Mouse (Mus musculus): Measurements from ENCODE around the gene Plxna4. TPM values are rescaled to one million over a fixed set of nuclear protein-coding genes. Genes with fewer than 3 reads are reported as not detected.
"Not testable (repeated sequence)": the region's sequence is repeated elsewhere in the genome, so short reads cannot be mapped to it uniquely, and the experiment has no call there.

The Plxna4 gene
- total RNA-seq, 1 experiment from 2014 or later: not detected

DNA sequence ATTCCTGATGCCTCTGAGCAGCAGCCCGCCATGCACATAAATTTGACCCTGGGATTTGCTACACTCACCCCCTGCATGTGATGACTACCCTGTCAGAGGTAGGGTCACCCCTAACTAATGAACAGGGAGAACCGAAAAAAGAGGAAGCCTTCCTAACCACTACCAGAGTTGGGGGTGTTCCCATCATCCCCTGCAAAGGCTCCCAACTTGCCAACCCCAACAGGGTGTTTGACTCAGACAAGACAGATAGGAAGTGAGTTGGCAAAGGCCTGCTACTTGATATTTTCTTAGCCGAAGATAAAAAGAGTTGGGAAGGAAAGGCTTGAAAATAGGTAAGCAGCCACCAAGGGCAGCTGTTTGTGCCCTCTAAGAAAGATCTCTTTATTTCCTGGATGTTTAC, 18.1 kb downstream of the Plxna4 start:
- no peak for ATAC-seq (replicated peaks; ENCODE audit: insufficient number of reproducible peaks, low FRiP score, low TSS enrichment, poor library complexity, severe bottlenecking)

DNA sequence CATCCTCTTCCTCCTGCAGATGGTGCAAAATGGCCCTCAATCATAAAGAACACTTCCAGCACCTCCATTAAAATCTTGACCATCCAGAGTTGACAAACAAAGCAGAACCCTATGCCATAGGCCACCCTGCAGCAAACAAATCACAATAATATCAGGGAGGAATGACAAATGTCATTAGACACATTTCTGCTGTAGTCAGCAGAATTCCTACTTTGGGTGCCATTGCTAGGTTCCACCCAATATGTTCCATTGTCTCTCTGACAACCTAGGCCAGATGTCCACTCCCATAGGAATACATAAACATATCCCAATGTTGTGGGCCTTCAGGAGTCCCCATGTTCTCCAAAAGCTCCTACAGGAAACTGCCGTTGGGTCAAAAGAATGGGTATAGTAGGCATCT, 41.1 kb downstream of the Plxna4 start:
- ATAC-seq (replicated peaks; ENCODE audit: insufficient number of reproducible peaks, low FRiP score, low TSS enrichment, poor library complexity, severe bottlenecking): no peak

DNA sequence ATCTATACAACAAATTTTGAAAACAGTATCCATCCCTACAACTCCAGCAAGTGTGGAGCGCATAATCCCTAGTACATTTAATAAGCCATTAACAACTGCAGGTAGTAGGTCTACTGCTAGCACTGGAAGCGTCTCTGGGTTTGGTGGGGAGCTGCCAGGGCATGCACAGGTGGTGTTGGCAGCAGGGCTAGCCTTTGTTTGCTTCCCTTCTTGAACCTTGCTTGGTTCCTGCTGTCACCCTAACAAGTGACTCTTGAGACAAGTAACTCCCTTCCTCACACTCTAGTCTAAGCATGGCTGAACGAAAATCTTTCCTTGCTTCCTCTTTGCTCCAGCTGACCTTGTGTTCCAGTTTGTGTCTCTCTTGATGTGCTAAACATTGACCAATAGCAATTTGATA, 44.0 kb downstream of the Plxna4 start:
- no peak for ATAC-seq (replicated peaks; ENCODE audit: insufficient number of reproducible peaks, low FRiP score, low TSS enrichment, poor library complexity, severe bottlenecking)

DNA sequence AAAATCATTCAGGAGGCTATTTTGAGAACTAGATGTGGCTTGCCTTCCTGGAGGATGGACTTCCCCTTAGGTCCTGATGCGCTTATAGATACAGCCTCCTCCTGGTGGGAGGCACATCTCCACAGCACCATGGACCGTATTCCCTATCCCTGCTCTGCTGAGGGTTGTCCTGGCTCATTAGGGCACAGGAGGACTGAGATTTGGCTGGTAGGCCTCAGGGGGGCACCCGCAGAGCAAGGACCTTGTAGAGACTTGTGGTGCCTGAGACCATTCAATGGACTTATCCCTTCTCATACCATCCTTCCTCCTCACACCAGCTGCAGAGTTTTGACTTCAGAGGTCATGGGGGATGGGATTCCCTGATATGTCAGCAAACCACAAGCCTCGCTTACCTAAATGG, 47.8 kb downstream of the Plxna4 start:
- no peak for ATAC-seq (replicated peaks; ENCODE audit: insufficient number of reproducible peaks, low FRiP score, low TSS enrichment, poor library complexity, severe bottlenecking)

DNA sequence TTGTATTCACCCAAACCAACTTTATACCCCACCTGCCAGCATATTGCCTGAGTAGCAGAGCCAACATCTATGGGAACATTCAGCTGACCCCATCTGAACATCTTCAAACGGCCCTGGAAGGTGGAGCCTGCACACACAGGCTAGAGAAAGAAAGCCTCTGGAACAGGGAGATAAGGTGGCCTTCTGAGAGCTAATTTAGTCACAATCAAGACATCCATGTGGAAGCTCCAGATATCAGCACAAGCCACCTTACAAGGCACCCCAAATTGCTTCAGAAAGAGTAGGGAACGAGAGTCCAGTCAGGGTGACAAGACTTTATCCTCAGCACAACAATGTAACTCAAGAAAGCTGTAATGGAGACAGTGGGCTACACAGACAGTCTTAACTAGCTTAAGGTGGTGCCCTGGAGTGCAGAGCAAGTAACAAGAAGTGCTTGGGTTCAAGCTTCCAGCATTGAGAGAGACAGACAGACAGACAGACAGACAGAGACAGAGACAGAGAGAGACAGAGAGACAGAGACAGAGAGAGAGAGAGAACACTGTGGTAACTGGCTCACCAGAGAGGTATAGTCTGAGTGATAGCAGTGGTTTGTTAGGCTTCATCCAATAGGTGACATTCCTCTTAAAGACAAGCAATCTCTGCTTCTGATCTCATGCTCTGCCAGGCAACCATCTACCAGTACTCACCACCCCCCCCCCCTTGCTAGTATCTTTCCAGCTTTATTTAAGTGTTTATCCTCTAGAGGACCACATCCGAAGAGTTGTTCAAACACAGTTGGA, 53.8 kb downstream of the Plxna4 start:
- ATAC-seq (replicated peaks; ENCODE audit: insufficient number of reproducible peaks, low FRiP score, low TSS enrichment, poor library complexity, severe bottlenecking): no peak

DNA sequence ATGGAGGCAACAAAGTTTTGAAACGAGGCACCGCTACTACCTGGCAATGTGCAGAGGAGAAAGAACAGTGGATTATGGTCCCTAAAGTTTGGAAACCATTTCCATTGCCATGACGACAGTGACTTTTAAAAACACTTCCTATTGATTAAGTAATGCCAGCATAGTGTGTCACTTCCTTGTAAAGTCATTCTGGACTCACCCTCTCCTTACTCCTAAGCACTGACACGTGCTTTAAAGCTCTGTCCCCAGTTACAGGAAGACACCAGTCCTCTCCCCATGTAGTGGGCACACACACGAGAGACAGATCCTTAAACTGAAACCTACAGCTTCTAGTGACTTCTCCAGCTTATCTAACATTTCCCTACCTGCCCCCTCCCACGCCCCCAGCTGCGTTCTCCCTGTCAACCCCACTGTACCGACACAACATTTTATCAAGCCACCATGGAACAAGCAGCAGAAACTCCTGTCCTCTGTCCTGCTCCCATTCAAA, 59.9 kb downstream of the Plxna4 start:
- ATAC-seq (replicated peaks; ENCODE audit: insufficient number of reproducible peaks, low FRiP score, low TSS enrichment, poor library complexity, severe bottlenecking): peak; percentile 53; the same call in 1 of the 2 replicates

DNA sequence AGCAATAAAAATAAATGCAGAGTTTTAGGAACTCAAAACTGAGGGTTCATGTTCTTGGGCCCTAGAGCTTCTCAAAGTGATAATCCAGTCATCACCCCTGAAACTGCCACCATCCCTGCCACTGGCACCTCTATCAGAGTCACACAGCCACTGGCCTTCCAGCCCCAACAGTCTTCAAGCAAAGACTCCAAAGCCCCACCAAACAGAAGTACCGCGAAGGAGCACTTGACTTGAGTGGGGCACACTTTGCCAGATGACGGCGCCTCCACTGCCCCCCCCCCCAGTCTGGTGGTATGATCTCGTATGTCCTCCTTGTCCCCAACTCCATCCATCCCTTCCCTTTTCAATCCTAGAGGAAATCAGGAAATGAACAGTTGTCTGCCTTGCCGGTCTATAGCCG, 60.5 kb downstream of the Plxna4 start:
- no peak for ATAC-seq (replicated peaks; ENCODE audit: insufficient number of reproducible peaks, low FRiP score, low TSS enrichment, poor library complexity, severe bottlenecking)

DNA sequence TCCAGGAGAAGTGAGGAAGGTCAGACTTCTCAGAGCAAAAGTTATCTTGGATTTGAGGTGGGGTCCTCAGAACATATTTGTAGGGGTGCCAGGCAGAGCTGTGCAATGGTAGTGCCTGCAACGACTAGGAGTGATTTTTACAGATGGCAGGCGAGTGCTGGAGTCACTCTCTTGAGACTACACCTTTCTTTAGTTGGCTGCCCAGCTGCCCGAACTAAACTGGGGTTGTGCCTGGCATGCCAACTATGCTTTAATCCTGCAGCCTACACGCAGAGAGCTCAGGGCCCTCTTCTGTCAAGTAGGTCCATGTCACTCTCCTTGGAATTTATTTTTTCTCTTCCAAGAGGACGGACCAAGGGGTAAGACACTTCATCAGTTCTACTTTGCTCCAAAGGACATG, 61.2 kb downstream of the Plxna4 start:
- ATAC-seq (replicated peaks; ENCODE audit: insufficient number of reproducible peaks, low FRiP score, low TSS enrichment, poor library complexity, severe bottlenecking): no peak

DNA sequence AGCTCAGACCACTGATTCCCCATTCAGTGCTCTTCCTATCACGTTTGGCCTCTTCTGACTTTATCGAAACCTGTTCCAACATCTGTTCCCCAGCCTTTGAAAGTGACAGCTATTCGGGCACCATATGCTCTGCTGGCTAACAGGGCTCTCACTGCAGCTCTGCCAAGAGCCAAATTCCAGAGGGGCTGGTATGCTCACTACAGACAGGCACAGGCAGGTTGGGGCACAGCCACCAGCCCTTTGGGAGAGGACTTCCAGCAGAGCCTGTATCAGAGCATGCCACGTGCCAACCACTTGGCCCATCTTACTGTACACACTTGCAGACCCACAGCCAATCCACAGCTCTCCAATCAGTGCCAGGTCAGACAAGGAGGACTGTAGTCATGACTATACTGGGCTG, 67.9 kb downstream of the Plxna4 start:
- no peak for ATAC-seq (replicated peaks; ENCODE audit: insufficient number of reproducible peaks, low FRiP score, low TSS enrichment, poor library complexity, severe bottlenecking)

DNA sequence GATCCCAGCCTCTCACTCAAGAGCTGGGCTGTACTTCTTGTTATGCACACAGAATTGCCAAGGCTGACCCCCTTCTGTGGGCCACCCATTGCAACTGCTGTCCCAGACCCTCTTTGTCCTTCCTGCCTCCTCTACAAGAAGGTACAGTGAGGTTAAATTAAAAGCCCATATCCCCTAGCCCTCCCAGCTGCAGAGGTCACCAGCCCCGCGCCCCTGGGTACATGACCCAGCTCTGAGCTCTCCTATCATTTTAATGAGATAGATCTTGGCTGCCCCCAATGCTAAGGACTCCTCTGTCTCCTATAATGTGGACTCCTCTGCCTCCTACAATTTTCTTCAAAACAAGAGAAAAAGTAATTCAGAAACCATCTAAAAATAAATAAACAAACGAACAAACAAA, 69.4 kb downstream of the Plxna4 start:
- no peak for ATAC-seq (replicated peaks; ENCODE audit: insufficient number of reproducible peaks, low FRiP score, low TSS enrichment, poor library complexity, severe bottlenecking)

DNA sequence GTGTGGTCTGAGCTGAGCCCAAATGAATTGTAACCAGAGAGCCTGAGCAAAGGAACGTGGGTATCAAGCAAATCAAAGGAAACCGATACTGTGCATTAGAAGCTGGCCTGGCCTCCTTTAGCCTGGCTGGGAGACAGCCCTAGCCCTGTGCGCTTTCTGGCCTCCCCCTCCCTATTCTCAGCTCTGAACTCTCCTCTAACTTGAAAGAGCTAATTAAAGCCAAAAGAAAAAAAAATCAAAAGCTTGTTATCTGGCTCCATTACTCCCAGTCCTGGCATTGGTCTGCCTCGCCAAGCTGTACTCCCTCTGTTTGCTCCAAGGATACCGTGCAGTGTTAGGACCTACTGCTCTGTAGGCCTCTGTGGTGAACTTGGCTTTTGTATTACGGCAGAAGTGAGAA, 73.9 kb downstream of the Plxna4 start:
- ATAC-seq (replicated peaks; ENCODE audit: insufficient number of reproducible peaks, low FRiP score, low TSS enrichment, poor library complexity, severe bottlenecking): no peak

DNA sequence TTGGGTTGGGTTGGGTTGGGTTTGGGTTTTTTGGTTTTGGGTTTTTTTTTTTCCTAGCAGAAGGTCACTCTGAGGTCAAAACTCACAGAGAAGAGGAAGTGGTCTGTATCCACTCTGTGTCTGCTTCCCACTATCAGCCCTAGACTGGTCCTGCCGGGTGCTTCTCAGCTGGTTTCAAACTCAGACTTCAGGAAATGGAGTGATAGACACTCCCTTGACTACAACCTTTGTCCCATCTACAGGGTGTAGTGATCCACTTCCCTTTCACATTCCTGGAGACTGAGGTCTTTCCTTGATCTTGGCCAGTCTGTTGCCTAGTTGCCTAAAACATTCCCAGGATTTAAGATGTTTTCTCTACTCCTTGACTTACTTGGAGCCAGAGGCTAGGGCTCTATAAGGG, 76.0 kb downstream of the Plxna4 start:
- ATAC-seq (replicated peaks; ENCODE audit: insufficient number of reproducible peaks, low FRiP score, low TSS enrichment, poor library complexity, severe bottlenecking): peak; percentile 75

DNA sequence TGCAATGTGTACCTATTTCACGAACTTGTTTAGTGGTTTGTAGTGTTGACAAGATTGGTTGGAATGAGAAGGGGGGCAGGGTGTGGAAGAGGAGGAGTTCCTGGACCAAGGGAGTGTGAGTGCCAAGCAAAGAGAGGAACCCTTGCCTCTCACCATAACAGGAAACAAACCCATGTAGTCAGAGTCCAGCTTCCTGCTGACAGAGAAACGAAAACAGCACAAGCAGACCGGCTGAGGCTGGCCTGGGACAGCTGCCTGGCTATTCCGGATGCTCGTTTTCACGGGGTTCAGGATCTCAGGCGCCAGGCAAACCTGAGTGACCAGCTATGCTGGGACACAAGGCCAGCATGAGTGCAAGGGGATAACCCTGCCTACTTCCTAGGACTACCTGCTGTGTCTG, 77.1 kb downstream of the Plxna4 start:
- ATAC-seq (replicated peaks; ENCODE audit: insufficient number of reproducible peaks, low FRiP score, low TSS enrichment, poor library complexity, severe bottlenecking): peak; percentile 68

DNA sequence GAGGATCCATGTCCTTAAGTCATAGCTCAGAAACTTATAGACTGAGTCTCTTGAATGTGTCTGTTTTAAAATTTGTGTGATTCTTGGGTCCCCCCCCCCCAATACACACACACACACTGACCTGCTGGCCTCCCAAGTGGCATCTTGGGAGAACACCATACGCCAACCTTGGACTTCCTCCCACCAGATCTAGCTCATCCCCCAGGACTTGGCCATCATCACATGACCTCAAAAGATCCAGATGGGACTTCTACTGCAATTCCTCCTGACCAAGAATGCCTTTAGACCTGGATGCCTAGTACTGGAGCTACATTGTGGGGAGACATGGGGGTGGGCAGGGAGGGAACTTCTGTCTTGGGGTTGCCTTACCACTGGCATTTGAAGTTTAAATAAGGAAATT, 77.5 kb downstream of the Plxna4 start:
- no peak for ATAC-seq (replicated peaks; ENCODE audit: insufficient number of reproducible peaks, low FRiP score, low TSS enrichment, poor library complexity, severe bottlenecking)

DNA sequence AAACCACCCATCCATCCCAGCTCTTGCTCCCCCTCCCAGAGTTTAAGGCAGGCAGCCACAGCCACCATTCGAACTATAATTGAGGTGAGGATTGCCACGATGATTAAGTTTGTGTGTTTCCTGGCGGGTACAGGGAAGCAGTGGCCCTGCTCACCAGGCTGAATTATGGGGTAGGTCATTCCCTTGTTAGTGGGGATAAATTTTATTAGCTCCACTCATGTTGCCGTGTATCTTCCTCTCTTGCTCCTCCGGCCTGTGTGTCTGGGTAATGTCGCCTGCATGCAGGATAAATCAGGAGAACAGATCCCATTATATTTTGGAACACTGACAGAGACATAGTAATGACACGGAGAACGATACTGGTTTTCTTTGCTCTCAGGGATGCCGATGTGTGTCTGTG, 78.9 kb downstream of the Plxna4 start:
- no peak for ATAC-seq (replicated peaks; ENCODE audit: insufficient number of reproducible peaks, low FRiP score, low TSS enrichment, poor library complexity, severe bottlenecking)

DNA sequence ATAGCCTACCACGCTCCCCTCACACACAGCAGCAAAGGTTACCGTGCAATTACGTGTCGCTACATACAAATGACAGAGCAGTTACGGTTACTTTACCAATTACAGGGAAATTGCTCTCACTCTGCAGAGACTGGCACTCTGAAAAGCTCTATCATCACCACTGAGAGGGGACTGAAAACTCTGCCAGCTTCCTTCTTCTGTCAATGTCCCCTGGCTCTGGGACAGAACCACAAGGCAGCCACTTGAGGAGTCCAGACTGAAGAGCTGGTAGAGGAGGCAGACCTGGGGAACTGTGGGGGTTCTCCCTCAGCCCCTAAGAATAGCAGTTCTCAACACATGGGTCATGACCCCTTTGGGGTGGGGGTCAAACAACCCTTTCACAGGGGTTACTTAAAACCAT, 83.0 kb downstream of the Plxna4 start:
- no peak for ATAC-seq (replicated peaks; ENCODE audit: insufficient number of reproducible peaks, low FRiP score, low TSS enrichment, poor library complexity, severe bottlenecking)

DNA sequence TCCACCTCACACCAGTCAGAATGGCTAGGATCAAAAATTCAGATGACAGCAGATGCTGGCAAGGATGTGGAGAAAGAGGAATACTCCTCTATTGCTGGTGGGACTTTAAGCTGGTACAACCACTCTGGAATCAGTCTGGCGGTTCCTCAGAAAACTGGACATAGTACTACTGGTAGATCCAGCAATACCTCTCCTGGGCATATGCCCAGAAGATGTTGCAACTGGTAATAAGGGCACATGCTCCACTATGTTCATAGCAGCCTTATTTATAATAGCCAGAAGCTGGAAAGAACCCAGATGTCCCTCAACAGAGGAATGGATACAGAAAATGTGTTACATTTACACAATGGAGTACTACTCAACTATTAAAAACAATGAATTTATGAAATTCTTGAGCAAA, 86.8 kb downstream of the Plxna4 start:
- ATAC-seq (replicated peaks; ENCODE audit: insufficient number of reproducible peaks, low FRiP score, low TSS enrichment, poor library complexity, severe bottlenecking): not testable (repeated sequence)

DNA sequence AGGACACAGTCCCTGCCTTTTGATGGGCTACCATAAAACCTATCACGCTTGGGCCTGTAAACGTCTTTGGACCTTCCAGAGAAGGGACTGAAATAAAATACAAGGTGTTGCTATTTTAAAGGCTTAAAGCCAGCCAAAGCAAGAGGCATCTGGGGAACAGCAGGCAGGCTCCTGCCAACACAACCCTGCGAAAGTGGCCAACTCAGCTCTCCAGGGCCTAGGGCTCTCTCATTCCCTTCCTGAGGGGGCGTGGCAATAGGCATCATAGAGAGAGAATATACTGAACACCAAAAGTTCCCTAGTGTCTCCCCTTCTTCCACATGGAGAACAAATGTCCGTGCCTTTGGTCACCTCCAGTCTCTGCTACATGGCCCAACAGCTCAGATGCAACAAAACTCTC, 89.9 kb downstream of the Plxna4 start:
- no peak for ATAC-seq (replicated peaks; ENCODE audit: insufficient number of reproducible peaks, low FRiP score, low TSS enrichment, poor library complexity, severe bottlenecking)

DNA sequence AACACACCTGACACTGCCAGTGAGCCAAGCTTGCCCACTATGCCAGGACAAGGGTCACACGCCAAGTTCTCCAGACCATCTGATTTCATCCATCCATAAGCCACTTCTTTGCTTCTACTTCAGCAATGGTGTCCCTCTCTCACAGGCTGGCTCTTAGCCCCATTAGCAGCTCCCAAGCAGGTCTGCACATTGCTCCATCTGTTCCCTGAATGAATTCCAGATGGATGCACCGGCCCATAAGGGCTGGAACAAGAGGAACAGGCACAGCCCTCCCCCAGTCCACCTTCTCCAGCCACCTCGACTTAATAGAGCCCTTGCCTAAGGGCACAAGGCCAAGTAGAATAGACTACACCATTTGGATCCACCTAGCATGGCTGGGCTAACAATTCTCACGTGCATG, 91.9 kb downstream of the Plxna4 start:
- no peak for ATAC-seq (replicated peaks; ENCODE audit: insufficient number of reproducible peaks, low FRiP score, low TSS enrichment, poor library complexity, severe bottlenecking)

DNA sequence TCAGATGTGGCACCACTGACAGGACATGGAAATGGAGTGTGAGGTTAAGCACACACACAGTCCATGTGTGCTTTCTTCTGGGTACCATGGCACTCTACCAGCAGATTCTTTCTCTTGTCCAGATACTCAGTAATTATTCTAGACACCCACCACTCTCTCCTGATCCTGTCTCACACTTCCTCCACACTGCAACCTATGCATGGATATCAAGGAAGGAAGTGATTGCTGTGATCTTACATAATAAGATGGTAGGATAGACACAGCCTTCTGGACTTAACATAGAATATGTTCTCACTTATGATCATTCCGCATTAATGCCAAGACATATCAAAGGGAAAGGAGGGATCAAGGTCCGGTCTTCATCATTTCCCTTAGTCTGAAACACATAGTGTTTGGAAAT, 92.5 kb downstream of the Plxna4 start:
- ATAC-seq (replicated peaks; ENCODE audit: insufficient number of reproducible peaks, low FRiP score, low TSS enrichment, poor library complexity, severe bottlenecking): no peak

DNA sequence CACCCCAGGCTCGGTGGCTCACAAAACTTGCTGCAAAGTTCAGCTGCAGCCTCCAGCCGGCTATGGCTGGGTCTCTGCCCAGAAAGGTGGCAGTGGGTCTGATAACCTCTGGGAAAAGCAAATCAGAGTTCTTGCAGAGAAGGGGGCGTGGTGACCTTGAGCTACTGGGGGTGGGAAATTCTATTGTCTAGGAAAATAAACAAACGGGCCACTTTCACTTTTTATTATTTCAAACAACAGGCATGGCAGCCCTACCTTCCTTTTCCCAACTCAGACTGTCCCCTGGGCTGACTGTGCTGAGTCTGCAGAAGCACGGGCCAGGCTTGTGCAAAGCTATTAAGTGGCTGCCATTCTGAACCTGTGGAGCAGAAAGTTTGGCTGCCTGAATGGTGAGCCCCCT, 94.4 kb downstream of the Plxna4 start:
- ATAC-seq (replicated peaks; ENCODE audit: insufficient number of reproducible peaks, low FRiP score, low TSS enrichment, poor library complexity, severe bottlenecking): no peak

Data from monocyte, adult 5-6 weeks (primary cell).